Mouse (Mus musculus): ENCODE measurements around the gene Fcer2a. TPM values are rescaled to one million over a fixed set of nuclear protein-coding genes. Genes with fewer than 3 reads are reported as not detected.
A peak's percentile ranks its signal among the peaks of the same experiment; 100 is the strongest.

Fcer2a gene
- polyA plus RNA-seq, 1 experiment from 2014 or later: 0.27 TPM

- no peak for DNase-seq (ENCODE audit: low spot score, missing footprints)
- Histone ChIP-seq H3K9me3 (ENCODE audit: control insufficient read depth, low read length) (no peaks in the 10 kb centered on the region), H3K4me2 (no peak overlapping the region), H3K27ac (ENCODE audit: low read depth, low read length) (no peak overlapping the region), H3K27me3 (ENCODE audit: control insufficient read depth, insufficient read depth, low read length) (no peaks in the 10 kb centered on the region), H3K4me1 (ENCODE audit: control insufficient read depth, insufficient read depth, low read length) (no peaks in the 10 kb centered on the region), H3K36me3 (ENCODE audit: control insufficient read depth, insufficient read depth, low read length) (no peaks in the 10 kb centered on the region), H3K4me3 (ENCODE audit: low read depth, low read length) (no peak overlapping the region), H3K9ac (ENCODE audit: low read length) (no peak overlapping the region)
- WGBS: 89% methylated on average over 2 of the region's 2 CpGs
- ATAC-seq (ENCODE audit: low FRiP score): no peak
Measured at GRCm38 (mm10) chr8:3670388-3670787, 23.6 kb downstream of the Fcer2a start.

GRCm38 (mm10) chr8:3665507-3665906 is 28.5 kb downstream of the Fcer2a start, which contains the start of gene Mcemp1:
Gene Mcemp1 (plus strand): TSS chr8:3665754.
- no peak for ATAC-seq (ENCODE audit: low FRiP score)
- H3K9ac ChIP-seq (ENCODE audit: low read length): no peak within 1 kb of the TSS

DNA sequence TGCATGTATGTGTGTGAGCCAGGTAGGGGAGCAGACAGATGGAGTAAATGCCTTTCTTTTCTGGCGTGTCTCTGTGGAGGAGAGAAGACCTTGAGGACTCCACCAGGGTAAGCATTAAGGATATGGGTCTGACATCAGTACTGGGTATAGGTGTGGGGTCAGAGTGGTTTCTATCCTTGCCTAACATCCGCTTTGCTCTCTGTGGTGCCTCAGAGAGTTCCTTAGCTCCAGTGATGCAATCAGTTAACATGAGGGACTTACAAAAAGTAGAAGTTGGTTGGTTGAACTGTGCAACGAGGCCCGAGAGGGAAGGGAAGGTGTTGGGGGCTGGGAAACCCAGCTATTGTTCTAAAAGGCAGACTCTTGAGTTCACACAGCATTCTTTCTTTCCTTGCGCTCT is 29.6 kb downstream of the Fcer2a start:
- Histone ChIP-seq H3K4me3 (ENCODE audit: low read depth, low read length) (no peak overlapping the region), H3K4me2 (no peak overlapping the region), H3K27me3 (ENCODE audit: control insufficient read depth, insufficient read depth, low read length) (no peaks in the 10 kb centered on the region), H3K27ac (ENCODE audit: low read depth, low read length) (no peak overlapping the region), H3K9me3 (ENCODE audit: control insufficient read depth, low read length) (no peaks in the 10 kb centered on the region), H3K4me1 (ENCODE audit: control insufficient read depth, insufficient read depth, low read length) (no peaks in the 10 kb centered on the region), H3K9ac (ENCODE audit: low read length) (no peak overlapping the region), H3K36me3 (ENCODE audit: control insufficient read depth, insufficient read depth, low read length) (no peaks in the 10 kb centered on the region)
- no peak for ATAC-seq (ENCODE audit: low FRiP score)
- DNase-seq (ENCODE audit: low spot score, missing footprints): no peak
- 71% methylated on average over 5 of the region's 5 CpGs for WGBS

More at GRCm38 (mm10) chr8:3665507-3665906, 28.5 kb downstream of the Fcer2a start, which contains the start of gene Mcemp1:
- H3K27ac ChIP-seq (ENCODE audit: low read depth, low read length): no peak within 1 kb of the TSS
- DNase-seq (ENCODE audit: low spot score, missing footprints): no peak
- no peaks in the 10 kb centered on the region for H3K36me3 ChIP-seq (ENCODE audit: control insufficient read depth, insufficient read depth, low read length)
- H3K27me3 ChIP-seq (ENCODE audit: control insufficient read depth, insufficient read depth, low read length): no peaks in the 10 kb centered on the region
- no peaks in the 10 kb centered on the region for H3K9me3 ChIP-seq (ENCODE audit: control insufficient read depth, low read length)
- H3K4me2 ChIP-seq: no peak within 1 kb of the TSS
- no peaks in the 10 kb centered on the region for H3K4me1 ChIP-seq (ENCODE audit: control insufficient read depth, insufficient read depth, low read length)
- H3K4me3 ChIP-seq (ENCODE audit: low read depth, low read length): no peak within 1 kb of the TSS
- WGBS: 73% methylated on average over 6 of the region's 6 CpGs

DNA sequence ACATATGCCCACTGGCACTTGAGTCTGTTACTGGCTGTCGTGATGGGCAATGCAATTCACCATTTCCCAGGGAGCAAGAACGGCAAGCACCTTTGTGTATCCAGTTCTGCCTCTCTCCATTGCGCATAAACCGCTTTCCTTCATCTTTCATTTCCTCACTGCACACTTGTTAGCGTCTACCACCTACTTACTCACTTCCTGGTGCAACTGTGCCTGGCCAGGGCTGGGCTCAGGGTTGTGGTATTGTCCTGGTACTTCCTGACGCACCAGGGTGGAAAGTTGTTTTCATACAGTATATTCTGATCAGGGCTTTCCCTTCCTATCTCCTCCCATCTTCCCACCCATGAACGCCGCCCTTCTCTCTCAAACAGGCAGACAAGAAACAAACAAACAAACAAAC is 33.1 kb downstream of the Fcer2a start:
- Histone ChIP-seq H3K27ac (ENCODE audit: low read depth, low read length) (no peak overlapping the region), H3K4me3 (ENCODE audit: low read depth, low read length) (no peak overlapping the region), H3K4me1 (ENCODE audit: control insufficient read depth, insufficient read depth, low read length) (peaks cover 8% of the 10 kb centered on the region), H3K27me3 (ENCODE audit: control insufficient read depth, insufficient read depth, low read length) (no peaks in the 10 kb centered on the region), H3K9me3 (ENCODE audit: control insufficient read depth, low read length) (no peaks in the 10 kb centered on the region), H3K36me3 (ENCODE audit: control insufficient read depth, insufficient read depth, low read length) (no peaks in the 10 kb centered on the region), H3K4me2 (no peak overlapping the region), H3K9ac (ENCODE audit: low read length) (no peak overlapping the region)
- no peak for ATAC-seq (ENCODE audit: low FRiP score)
- WGBS: 83% methylated on average over 8 of the region's 8 CpGs
- DNase-seq (ENCODE audit: low spot score, missing footprints): no peak

GRCm38 (mm10) chr8:3656725-3657381 is 37.1 kb downstream of the Fcer2a start:
- Histone ChIP-seq H3K4me1 (ENCODE audit: control insufficient read depth, insufficient read depth, low read length) (peaks cover 8% of the 10 kb centered on the region), H3K9ac (ENCODE audit: low read length) (0 out of 2 replicates have a peak overlapping the region, but pooled peaks have one; percentile 12), H3K4me3 (ENCODE audit: low read depth, low read length) (no peak overlapping the region), H3K27me3 (ENCODE audit: control insufficient read depth, insufficient read depth, low read length) (no peaks in the 10 kb centered on the region), H3K4me2 (peak overlapping the region; percentile 24), H3K9me3 (ENCODE audit: control insufficient read depth, low read length) (no peaks in the 10 kb centered on the region), H3K36me3 (ENCODE audit: control insufficient read depth, insufficient read depth, low read length) (no peaks in the 10 kb centered on the region), H3K27ac (ENCODE audit: low read depth, low read length) (no peak overlapping the region)
- ATAC-seq (ENCODE audit: low FRiP score): peak; percentile 67; the same call in 1 of the 2 replicates
- WGBS: 27% methylated on average over 7 of the region's 7 CpGs
- peak; percentile 87 for DNase-seq (ENCODE audit: low spot score, missing footprints)

GRCm38 (mm10) chr8:3655526-3655925 is 38.4 kb downstream of the Fcer2a start, which contains the start of gene Retn:
Gene Retn (plus strand): TSS chr8:3655770.
- Histone ChIP-seq H3K4me2 (no peak within 1 kb of the TSS), H3K4me3 (ENCODE audit: low read depth, low read length) (no peak within 1 kb of the TSS), H3K4me1 (ENCODE audit: control insufficient read depth, insufficient read depth, low read length) (peaks cover 8% of the 10 kb centered on the region), H3K36me3 (ENCODE audit: control insufficient read depth, insufficient read depth, low read length) (no peaks in the 10 kb centered on the region), H3K9ac (ENCODE audit: low read length) (no peak within 1 kb of the TSS), H3K27ac (ENCODE audit: low read depth, low read length) (no peak within 1 kb of the TSS), H3K9me3 (ENCODE audit: control insufficient read depth, low read length) (no peaks in the 10 kb centered on the region), H3K27me3 (ENCODE audit: control insufficient read depth, insufficient read depth, low read length) (no peaks in the 10 kb centered on the region)
- ATAC-seq (ENCODE audit: low FRiP score): no peak
- 84% methylated on average over 3 of the region's 3 CpGs for WGBS
- DNase-seq (ENCODE audit: low spot score, missing footprints): no peak

DNA sequence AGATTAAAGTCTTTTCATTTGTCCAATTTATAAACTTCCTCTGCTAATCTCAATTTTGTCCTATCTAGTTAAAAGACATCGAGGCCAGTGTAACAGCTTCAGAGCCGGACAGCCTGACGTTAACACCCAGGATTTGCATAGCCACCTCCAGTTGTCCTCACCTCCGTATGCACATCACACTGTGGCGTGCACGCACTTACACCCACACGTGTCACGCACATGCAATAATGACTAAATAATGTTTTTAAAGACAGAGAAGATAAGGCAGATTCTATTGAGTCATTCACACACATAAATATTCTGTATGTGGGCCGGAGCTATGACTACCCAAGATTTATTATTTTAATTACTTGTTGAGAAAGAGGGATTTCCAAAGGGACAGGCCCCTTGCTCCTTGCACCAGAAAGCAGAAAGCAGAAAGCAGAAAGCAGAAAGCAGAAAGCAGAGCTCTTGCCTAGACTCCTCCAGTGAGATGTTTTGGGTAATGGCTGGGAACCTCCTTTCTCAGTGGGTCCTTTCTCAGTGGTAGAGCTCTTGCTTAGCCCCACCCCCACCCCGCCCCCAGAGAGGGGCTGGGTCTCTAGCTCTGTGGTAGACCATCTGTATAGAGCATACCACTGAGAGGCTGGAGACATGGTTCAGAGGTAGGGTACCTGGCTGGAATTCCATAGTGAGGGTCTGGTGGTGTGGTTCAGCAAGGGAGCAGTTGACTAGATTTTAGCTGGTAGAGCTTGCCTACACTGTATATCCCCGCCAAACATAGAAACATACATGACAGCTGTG is 39.1 kb downstream of the Fcer2a start:
- no peak overlapping the region for H3K4me2 ChIP-seq
- ATAC-seq (ENCODE audit: low FRiP score) (no peak), DNase-seq (ENCODE audit: low spot score, missing footprints) (no peak)
- WGBS: 75% methylated on average over 11 of the region's 11 CpGs
- H3K27me3 ChIP-seq (ENCODE audit: control insufficient read depth, insufficient read depth, low read length): no peaks in the 10 kb centered on the region
- H3K9ac ChIP-seq (ENCODE audit: low read length): no peak overlapping the region
- no peaks in the 10 kb centered on the region for H3K9me3 ChIP-seq (ENCODE audit: control insufficient read depth, low read length)
- no peak overlapping the region for H3K27ac ChIP-seq (ENCODE audit: low read depth, low read length)
- no peak overlapping the region for H3K4me3 ChIP-seq (ENCODE audit: low read depth, low read length)
- H3K4me1 ChIP-seq (ENCODE audit: control insufficient read depth, insufficient read depth, low read length): peaks cover 8% of the 10 kb centered on the region
- H3K36me3 ChIP-seq (ENCODE audit: control insufficient read depth, insufficient read depth, low read length): no peaks in the 10 kb centered on the region

DNA sequence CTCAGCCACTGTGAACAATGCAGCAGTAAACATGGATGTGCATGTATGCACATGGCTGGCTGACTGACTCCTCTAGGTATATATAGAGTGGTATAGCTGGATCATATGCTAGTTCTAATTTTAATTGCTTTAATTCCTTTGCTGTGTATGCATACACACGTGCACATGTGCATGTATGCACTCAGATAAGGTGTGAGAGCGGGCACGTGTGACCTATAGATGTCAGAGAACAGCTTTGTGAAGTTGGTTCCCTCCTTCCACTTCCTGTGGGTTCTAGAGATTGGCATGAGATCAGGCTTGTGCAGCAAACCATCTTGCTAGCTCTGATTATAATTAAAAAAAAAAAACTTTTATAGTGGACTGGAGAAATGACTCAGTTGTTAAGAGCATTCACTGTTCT is 41.1 kb downstream of the Fcer2a start:
- WGBS: 71% methylated on average over 3 of the region's 3 CpGs
- no peaks in the 10 kb centered on the region for H3K36me3 ChIP-seq (ENCODE audit: control insufficient read depth, insufficient read depth, low read length)
- no peak overlapping the region for H3K4me2 ChIP-seq

GRCm38 (mm10) chr8:3648990-3649389 is 45.0 kb downstream of the Fcer2a start:
- ATAC-seq (ENCODE audit: low FRiP score) (no peak), DNase-seq (ENCODE audit: low spot score, missing footprints) (no peak)
- Histone ChIP-seq H3K36me3 (ENCODE audit: control insufficient read depth, insufficient read depth, low read length) (no peaks in the 10 kb centered on the region), H3K9ac (ENCODE audit: low read length) (no peak overlapping the region), H3K4me1 (ENCODE audit: control insufficient read depth, insufficient read depth, low read length) (no peaks in the 10 kb centered on the region), H3K27ac (ENCODE audit: low read depth, low read length) (no peak overlapping the region), H3K4me2 (no peak overlapping the region), H3K9me3 (ENCODE audit: control insufficient read depth, low read length) (no peaks in the 10 kb centered on the region), H3K27me3 (ENCODE audit: control insufficient read depth, insufficient read depth, low read length) (no peaks in the 10 kb centered on the region), H3K4me3 (ENCODE audit: low read depth, low read length) (no peak overlapping the region)
- 27% methylated on average over 1 of the region's 1 CpGs for WGBS

More for the DNA sequence above, 41.1 kb downstream of the Fcer2a start:
- Histone ChIP-seq H3K27ac (ENCODE audit: low read depth, low read length) (no peak overlapping the region), H3K9ac (ENCODE audit: low read length) (no peak overlapping the region), H3K4me1 (ENCODE audit: control insufficient read depth, insufficient read depth, low read length) (peaks cover 8% of the 10 kb centered on the region), H3K4me3 (ENCODE audit: low read depth, low read length) (no peak overlapping the region), H3K9me3 (ENCODE audit: control insufficient read depth, low read length) (no peaks in the 10 kb centered on the region), H3K27me3 (ENCODE audit: control insufficient read depth, insufficient read depth, low read length) (no peaks in the 10 kb centered on the region)
- DNase-seq (ENCODE audit: low spot score, missing footprints) (no peak), ATAC-seq (ENCODE audit: low FRiP score) (no peak)

Data from midbrain, embryonic 11.5 days (tissue).